Mouse (Mus musculus): ENCODE data around the gene Smoc2. TPM values are rescaled to one million over a fixed set of nuclear protein-coding genes. Genes with fewer than 3 reads are reported as not detected.

The Smoc2 gene
- polyA plus RNA-seq, 1 experiment = 0.19 TPM

DNA sequence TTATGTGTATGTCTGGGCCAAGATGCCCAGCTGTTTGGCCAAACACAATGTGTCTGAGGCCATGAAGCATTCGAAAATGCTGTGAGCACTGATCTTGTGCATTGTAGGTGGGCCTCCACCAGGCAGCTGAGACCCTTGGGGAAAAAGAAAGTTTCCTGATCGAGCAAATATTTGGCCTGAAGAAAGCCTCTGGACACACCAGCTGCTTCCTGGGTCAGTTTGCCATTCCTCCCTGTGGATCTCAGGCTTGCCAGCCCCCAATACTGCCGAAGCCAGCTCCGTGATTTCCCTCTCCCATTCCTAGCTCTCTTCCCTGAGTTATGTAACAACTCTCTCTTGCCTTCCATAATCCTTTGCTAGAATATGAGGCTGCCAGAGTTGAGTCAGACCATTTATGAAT lies 11.3 kb upstream of the Smoc2 start:
- Histone ChIP-seq H3K27ac (ENCODE audit: insufficient read depth, low read depth, low read length) (no peak overlapping the region), H3K4me1 (ENCODE audit: control insufficient read depth, insufficient read depth, low read length) (no peaks in the 10 kb centered on the region), H3K4me3 (ENCODE audit: insufficient read depth, low read length) (no peak overlapping the region)
- TF ChIP-seq CTCF (IDR thresholded peaks at IDR 0.05; ENCODE audit: low read depth, low read length) = no peak
- no peak for TF ChIP-seq POLR2A (IDR thresholded peaks at IDR 0.05; ENCODE audit: borderline replicate concordance, low read depth, low read length)

DNA sequence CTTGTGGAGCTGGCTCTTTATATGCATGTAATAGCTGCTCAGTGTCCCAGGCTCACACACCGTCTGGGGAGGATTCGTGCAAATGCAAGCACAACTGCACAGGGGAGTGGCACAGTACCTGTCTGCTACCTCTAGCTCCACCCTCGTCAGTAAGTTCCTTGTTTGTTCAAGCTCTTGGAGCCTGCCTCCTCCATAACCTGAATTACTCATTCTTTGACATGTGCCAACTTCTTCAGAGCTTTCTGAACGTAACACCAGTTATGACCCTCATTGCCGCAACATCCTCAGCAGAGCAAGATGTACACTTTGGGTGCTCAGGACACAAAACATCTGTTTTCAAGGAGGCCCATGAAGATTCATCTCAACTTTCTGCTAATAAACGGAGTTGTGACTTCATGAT lies 5.9 kb upstream of the Smoc2 start:
- Histone ChIP-seq H3K4me1 (ENCODE audit: control insufficient read depth, insufficient read depth, low read length) (no peaks in the 10 kb centered on the region), H3K4me3 (ENCODE audit: insufficient read depth, low read length) (no peak overlapping the region), H3K27ac (ENCODE audit: insufficient read depth, low read depth, low read length) (no peak overlapping the region)
- TF ChIP-seq CTCF (IDR thresholded peaks at IDR 0.05; ENCODE audit: low read depth, low read length) (no peak), POLR2A (IDR thresholded peaks at IDR 0.05; ENCODE audit: borderline replicate concordance, low read depth, low read length) (no peak)

DNA sequence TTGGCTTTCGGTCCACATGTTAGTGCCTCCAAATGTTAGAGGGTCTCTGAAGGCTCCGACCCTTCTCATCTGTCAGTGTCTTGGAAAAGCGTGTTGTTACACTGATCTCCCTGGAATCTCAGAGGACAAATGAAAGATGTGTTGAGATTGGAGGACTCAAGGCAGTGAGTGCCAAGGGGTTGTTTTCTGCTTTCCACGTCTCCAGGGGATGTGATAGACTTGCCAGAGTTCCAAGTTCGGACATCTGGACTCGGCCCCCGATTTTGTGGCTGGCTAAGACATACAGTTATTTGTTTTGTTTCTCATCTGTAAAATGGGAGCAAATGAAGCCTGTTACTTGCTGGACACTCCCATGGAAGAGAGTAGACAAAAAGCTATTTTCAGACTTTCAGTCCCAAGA lies 2.0 kb upstream of the Smoc2 start:
- H3K27ac ChIP-seq (ENCODE audit: insufficient read depth, low read depth, low read length) = no peak overlapping the region
- no peaks in the 10 kb centered on the region for H3K4me1 ChIP-seq (ENCODE audit: control insufficient read depth, insufficient read depth, low read length)
- no peak overlapping the region for H3K4me3 ChIP-seq (ENCODE audit: insufficient read depth, low read length)
- no peak for TF ChIP-seq POLR2A (IDR thresholded peaks at IDR 0.05; ENCODE audit: borderline replicate concordance, low read depth, low read length)
- TF ChIP-seq CTCF (IDR thresholded peaks at IDR 0.05; ENCODE audit: low read depth, low read length) = no peak

DNA sequence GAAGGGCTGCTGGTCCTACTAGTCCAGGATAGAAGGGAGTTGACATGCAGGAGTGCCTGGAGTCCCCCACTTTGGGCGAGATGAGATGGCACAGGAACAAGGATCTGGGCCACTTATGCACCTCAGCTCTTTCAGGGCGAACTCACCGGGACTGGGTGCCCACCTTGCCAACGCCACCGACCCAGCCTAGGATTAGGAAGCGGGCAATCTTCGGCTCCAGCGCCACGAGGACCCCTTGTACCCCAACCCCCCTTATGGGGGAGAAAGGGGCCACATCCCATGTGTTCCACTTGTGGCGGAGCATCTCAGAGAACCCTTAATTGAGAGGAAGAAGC lies 627 bp downstream of the Smoc2 start:
- TF ChIP-seq POLR2A (IDR thresholded peaks at IDR 0.05; ENCODE audit: borderline replicate concordance, low read depth, low read length) (no peak), CTCF (IDR thresholded peaks at IDR 0.05; ENCODE audit: low read depth, low read length) (no peak)
- no peaks in the 10 kb centered on the region for H3K4me1 ChIP-seq (ENCODE audit: control insufficient read depth, insufficient read depth, low read length)
- H3K27ac ChIP-seq (ENCODE audit: insufficient read depth, low read depth, low read length) = no peak overlapping the region
- no peak overlapping the region for H3K4me3 ChIP-seq (ENCODE audit: insufficient read depth, low read length)

DNA sequence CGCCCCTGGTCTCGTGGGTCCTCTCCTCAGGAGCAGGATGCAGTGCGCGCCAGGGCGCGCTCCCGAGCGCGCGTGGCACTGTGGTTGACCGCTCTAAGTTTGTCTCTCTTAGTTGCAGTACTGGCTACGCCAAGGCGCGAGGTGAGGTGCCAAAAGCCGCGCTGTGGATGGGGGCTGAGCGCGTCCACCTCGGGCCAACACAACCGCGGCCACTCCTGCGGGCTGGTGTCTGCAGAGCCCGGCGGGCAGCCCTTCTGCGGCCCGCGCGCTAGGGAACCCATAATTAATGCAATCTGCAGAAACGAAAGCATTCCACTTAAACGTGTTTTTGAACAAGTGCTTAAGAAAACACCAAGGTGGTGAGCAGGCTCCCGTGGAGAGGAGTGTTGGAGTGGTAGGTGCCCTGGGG lies 1.1 kb downstream of the Smoc2 start:
- Histone ChIP-seq H3K27ac (ENCODE audit: insufficient read depth, low read depth, low read length) (no peak overlapping the region), H3K4me3 (ENCODE audit: insufficient read depth, low read length) (no peak overlapping the region), H3K4me1 (ENCODE audit: control insufficient read depth, insufficient read depth, low read length) (no peaks in the 10 kb centered on the region)
- TF ChIP-seq POLR2A (IDR thresholded peaks at IDR 0.05; ENCODE audit: borderline replicate concordance, low read depth, low read length) (no peak), CTCF (IDR thresholded peaks at IDR 0.05; ENCODE audit: low read depth, low read length) (no peak)

DNA sequence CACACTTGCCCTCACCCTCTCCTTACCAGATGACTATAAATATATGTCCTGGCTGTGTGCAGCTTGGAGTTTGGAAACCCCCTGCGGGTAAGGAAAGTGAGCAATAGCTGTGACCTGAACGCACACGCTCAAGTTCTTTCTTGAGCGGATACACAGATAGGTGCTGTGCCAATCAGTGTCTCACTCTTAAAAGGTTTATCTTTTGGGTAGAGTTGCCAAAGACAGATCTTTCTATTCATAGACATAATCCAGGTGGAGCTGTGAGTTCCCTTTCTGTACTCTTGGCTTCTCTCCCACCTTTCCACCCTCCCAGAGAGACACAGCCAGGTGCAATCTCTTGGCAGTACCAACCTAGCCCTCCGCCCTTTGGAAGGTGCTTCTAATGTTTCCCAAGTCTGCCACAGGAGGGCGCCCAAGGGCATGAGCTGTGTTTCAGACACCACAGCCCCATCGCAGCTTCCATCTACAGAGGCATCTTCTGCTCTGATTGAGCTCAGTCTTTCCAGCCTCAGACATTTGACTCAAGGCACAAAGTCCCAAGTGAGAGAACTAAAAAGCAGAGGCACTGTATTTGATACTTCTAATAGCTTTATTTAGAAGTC lies 8.8 kb downstream of the Smoc2 start:
- H3K27ac ChIP-seq (ENCODE audit: insufficient read depth, low read depth, low read length) = no peak overlapping the region
- no peaks in the 10 kb centered on the region for H3K4me1 ChIP-seq (ENCODE audit: control insufficient read depth, insufficient read depth, low read length)
- no peak overlapping the region for H3K4me3 ChIP-seq (ENCODE audit: insufficient read depth, low read length)
- TF ChIP-seq CTCF (IDR thresholded peaks at IDR 0.05; ENCODE audit: low read depth, low read length) (peak; percentile 58), POLR2A (IDR thresholded peaks at IDR 0.05; ENCODE audit: borderline replicate concordance, low read depth, low read length) (no peak)

DNA sequence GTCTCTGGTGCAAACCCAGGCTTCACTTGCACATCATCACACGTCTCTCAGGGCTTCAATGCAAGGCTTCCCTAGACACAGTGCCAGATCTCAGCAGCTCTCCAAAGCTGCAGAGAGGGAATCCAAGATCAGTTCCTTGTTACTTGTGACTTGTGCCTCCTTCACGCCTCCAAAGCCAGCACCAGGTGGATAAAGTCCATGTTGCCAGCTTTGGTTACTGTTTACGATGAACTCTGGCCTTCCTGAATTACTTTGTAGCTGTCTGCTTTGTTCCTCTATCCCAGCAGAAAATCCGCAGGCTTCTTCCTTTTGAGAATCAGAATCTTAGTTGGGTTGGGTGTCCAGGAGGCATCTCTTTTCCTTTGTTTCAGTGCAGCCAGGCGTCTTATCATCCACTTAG lies 14.3 kb downstream of the Smoc2 start:
- TF ChIP-seq CTCF (IDR thresholded peaks at IDR 0.05; ENCODE audit: low read depth, low read length) (no peak), POLR2A (IDR thresholded peaks at IDR 0.05; ENCODE audit: borderline replicate concordance, low read depth, low read length) (no peak)
- H3K27ac ChIP-seq (ENCODE audit: insufficient read depth, low read depth, low read length) = no peak overlapping the region
- H3K4me3 ChIP-seq (ENCODE audit: insufficient read depth, low read length) = no peak overlapping the region
- H3K4me1 ChIP-seq (ENCODE audit: control insufficient read depth, insufficient read depth, low read length) = no peaks in the 10 kb centered on the region

DNA sequence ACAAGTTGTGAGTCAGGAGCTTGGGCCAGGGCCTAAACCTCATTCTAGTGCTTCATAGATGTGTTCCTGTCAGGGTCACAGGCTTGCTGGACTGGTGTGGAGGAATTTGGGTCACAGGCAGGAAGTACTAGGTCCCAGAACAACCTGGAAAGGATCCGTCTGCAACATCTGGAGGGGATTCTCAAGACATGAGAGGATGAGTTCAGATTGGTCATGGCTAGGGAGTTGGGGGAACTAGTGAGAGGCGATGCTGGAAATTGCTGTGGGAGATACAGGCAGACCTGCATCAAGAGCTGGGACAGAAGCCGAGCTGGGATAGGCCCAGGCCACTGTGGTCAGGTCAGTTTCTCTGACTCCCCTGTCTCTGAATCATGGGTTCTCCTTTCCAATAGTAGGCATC lies 15.8 kb downstream of the Smoc2 start:
- no peak overlapping the region for H3K4me3 ChIP-seq (ENCODE audit: insufficient read depth, low read length)
- no peak overlapping the region for H3K27ac ChIP-seq (ENCODE audit: insufficient read depth, low read depth, low read length)
- TF ChIP-seq POLR2A (IDR thresholded peaks at IDR 0.05; ENCODE audit: borderline replicate concordance, low read depth, low read length) (no peak), CTCF (IDR thresholded peaks at IDR 0.05; ENCODE audit: low read depth, low read length) (no peak)
- H3K4me1 ChIP-seq (ENCODE audit: control insufficient read depth, insufficient read depth, low read length) = no peaks in the 10 kb centered on the region

DNA sequence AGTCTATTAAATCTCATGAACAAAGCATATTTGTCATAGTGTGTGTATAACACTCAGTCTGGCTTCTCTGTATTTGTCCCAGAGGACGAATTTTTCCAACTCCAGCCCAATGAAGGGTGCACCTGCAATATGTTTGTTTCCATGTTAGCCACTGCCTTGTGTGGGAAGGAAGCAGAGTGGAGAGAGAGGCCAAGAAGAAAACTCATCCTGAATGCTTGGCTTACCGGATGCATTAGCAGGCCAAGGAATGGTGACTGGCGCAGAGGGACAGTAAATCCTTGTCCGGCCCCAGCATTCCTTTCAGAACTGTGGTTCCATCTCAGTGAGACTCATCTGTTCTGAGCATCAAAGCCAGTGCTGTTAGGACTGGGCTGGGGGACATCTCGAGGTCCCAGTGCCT lies 21.1 kb downstream of the Smoc2 start:
- no peak overlapping the region for H3K4me3 ChIP-seq (ENCODE audit: insufficient read depth, low read length)
- H3K4me1 ChIP-seq (ENCODE audit: control insufficient read depth, insufficient read depth, low read length) = no peaks in the 10 kb centered on the region
- TF ChIP-seq POLR2A (IDR thresholded peaks at IDR 0.05; ENCODE audit: borderline replicate concordance, low read depth, low read length) = no peak
- no peak for TF ChIP-seq CTCF (IDR thresholded peaks at IDR 0.05; ENCODE audit: low read depth, low read length)
- no peak overlapping the region for H3K27ac ChIP-seq (ENCODE audit: insufficient read depth, low read depth, low read length)

DNA sequence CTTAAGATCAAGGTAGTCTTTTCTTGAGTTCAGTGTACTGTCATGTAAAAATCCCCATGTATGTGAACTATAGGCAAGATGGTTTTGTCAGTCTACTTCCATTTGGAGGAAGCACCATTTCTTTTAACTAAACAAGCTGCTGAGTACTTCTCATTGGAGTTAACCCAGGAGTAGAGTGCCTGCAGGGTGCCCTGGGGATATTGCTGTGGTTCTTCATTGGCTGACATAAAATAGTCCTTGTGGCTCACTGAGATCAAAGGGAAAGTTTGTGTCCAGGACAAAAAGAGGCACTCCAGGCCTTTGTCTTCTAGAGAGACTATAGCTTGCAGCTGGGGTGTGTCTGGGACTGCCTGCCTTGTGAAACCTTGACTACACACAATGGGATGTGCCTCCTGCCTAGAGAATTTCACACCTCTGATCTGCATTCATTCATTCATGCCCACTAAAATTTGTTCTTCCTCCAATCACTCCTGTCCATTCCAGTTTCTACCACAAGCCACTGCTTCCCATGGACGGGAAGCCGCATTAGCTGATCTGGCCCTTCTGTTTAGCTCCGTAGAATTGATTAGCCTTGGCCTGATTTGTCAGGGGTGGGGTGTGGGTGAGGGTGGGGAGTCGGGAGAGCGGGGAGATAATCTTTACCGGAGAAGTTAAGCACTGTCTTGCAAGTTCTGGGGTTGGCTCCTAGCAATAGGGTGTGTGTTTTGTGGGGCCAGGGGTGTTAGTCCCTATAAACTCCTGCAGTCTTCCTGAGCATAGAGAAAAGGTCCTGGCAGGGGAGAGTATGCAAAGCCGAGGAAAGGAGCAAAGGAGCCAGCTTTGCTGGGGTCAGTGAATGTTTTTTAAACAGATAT lies 22.4 kb downstream of the Smoc2 start:
- Histone ChIP-seq H3K4me3 (ENCODE audit: insufficient read depth, low read length) (no peak overlapping the region), H3K4me1 (ENCODE audit: control insufficient read depth, insufficient read depth, low read length) (no peaks in the 10 kb centered on the region), H3K27ac (ENCODE audit: insufficient read depth, low read depth, low read length) (no peak overlapping the region)
- TF ChIP-seq POLR2A (IDR thresholded peaks at IDR 0.05; ENCODE audit: borderline replicate concordance, low read depth, low read length) = no peak

Data from bone marrow macrophage, adult 2 months (primary cell).